Mouse (Mus musculus) G1E-ER4 (cell line): ENCODE results near the gene Tspan17. TPM values are rescaled to one million over a fixed set of nuclear protein-coding genes. Genes with fewer than 3 reads are reported as not detected.

Experiments used
- GATA1 ChIP-seq: IDR thresholded peaks from one replicate; pipeline ENCODE4 v1.8.0; 2012; ENCODE audit warnings: low read length, inconsistent platforms
- polyA plus RNA-seq: library from polyadenylated mRNA; stranded (reverse); fragments of >175 nt; gene quantifications from 2 replicates; pipeline ENCODE4 v1.2.3, GENCODE M21; 2012

Gene Tspan17
- polyA plus RNA-seq, 1 experiment, result 0.14 TPM

DNA sequence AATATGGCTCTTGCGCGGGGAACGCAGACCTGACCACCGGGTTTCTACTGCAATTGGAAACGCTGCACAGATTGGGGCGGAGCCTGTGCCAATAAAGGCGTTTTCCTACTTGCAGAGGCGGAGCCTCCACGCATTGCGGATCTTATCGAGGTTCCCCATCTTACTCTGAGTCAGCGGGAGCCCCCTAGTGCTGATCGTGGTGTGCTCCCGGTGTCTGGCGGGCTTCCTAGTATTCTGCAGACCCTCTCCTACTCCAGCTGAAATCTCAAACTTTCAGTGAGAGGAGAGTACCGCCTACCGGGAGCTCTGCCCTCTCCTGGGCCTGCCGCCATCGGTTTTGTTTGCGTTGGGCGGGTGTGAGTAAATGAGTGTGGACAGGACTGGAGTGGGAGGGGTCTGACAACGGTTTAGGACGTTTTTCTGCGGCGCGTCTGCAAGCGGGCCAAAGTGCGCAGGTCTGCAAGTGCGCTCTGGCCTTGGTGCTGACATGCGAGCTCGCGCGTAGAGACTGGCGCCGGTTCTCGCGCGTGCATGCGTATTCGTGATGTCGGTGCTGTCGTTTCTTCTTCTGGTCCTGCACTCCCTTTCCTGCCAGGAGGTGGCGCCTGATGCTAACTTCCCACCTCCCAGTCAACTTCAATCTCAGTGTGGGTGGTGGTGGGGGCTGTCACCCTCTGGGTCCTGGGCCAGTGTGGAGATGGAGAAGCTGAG is 31.0 kb upstream of the Tspan17 start:
- no peak for TF ChIP-seq GATA1

DNA sequence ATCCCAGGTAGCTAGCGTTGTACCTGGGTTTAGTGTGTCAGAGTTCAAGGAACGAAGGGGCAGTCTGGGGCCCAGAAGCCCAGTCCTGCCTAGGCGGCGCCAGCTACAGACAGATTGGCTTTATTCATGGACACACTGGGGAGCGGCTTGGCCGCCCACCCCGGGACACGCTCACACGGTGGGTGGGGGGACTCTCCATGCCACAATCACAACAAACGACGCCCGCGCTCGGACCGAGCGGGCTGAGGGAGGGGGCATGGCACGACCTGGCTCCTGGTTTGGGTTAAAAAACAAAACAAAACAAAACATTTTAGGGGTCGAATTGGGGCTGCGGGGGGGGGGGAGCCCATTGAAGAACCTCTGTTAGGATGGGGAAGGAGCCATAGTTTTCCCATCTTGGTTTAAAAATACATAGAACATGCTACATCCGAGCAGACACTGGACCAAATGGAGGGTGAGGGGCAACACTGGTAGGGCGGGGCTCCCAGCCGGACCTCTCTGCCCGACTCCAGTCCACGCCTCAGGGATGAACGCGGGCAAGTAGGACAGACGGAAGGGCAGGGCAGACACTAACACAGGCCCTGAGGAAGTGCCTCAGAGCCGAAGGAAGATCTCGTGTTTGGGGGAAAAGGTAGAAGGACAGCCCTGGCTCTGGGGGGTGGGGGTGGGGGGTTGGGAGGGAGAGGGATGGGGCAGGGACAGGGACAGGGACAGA is 30.3 kb upstream of the Tspan17 start:
- no peak for TF ChIP-seq GATA1

GRCm38 (mm10) chr13:54759496-54759895 is 29.7 kb upstream of the Tspan17 start:
- no peak for TF ChIP-seq GATA1

DNA sequence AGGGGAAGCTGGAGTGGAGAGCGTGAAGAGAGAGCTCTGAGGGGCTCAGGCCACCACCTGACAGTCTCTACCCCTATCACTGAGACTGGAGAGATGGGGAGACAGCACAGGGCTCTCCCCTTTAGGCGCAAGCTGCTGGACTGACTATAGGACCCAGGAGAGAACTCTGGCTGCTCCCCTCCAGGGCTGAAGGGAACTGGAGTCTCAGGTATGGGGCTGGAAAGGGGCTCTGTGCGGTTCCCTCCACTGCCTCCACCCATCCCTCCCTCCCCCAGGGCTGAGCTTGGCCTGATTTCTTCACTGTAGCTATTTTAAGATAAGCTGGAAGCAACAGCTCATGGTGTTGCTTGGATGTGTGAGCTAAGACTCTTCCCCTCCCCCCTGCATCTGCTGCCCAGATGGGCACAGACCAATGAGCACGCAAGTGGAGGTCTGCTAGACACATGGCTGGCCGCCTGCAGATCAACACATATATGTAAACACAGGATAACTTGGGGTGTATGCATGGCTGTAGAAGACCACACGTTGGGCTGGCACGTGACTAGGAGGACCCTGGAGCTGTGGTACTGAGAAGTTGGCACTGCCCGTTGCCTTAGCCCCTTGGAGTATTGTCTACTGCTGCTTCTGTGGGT is 28.9 kb upstream of the Tspan17 start:
- no peak for TF ChIP-seq GATA1

DNA sequence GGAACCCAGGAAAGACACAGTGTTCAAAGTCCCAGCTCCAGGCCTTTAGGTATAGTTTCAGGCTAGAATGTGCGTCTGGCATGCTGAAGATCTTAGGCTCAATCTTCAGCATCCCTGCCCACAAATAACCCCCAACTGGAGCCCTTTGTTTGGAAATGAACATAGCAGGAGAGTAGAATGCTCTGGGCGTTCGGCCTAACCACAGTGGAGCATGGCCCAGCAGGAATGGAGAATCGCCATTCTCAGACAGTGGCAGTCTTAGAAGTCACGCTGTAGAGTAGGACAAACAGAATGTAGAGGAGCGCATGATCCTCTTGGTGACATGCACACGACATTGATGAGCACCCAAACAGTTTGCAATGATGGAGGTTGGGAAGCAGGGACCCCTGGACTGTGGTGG is 28.3 kb upstream of the Tspan17 start:
- TF ChIP-seq GATA1, result no peak

GRCm38 (mm10) chr13:54765281-54766191 is 23.6 kb upstream of the Tspan17 start:
- TF ChIP-seq GATA1, result no peak

- TF ChIP-seq GATA1, result no peak
Observed at GRCm38 (mm10) chr13:54766192-54766768, 22.9 kb upstream of the Tspan17 start, which contains the start of gene Sncb. Gene Sncb (minus strand): TSS chr13:54766595.

- no peak for TF ChIP-seq GATA1
Observed at GRCm38 (mm10) chr13:54767012-54767411, 22.2 kb upstream of the Tspan17 start.

DNA sequence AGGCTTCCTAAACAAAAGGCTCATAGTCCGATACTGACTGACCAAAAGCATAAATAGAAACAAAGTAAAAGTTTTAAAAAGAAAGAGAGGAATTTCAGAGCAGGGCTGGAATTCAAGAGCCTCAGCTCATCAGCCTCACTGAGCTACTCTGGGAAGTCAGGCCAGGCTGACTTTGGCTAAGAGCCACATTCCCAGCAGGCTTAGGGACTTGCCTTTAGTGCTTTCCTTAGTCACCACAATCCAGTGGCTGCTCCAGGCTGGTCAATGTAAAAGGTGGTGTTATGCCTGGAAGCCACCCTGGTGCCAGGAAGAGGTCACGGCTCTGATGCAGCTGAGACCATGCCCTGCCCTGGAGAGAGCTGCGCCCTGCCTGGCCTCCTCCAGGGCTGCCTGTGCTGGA is 8.6 kb upstream of the Tspan17 start:
- no peak for TF ChIP-seq GATA1

DNA sequence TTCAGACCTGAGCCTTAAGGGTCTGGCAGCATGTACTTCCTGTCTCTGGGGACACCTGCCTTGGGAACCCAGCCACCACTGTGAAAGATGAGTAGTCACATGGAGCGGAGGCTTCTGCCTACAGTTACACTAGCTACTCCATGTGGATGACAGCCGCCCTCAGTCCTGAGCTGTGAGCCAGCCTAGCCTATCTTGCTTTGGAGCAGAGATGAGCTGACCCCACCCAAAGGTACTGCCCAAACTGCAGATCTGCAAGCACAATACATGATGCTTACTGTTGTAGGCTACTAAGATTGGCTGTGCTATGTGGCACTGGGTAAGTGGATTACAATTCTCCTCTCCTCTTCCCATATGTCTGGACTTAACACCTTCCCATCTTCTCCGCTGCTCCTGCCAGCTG is 8.1 kb upstream of the Tspan17 start:
- no peak for TF ChIP-seq GATA1

DNA sequence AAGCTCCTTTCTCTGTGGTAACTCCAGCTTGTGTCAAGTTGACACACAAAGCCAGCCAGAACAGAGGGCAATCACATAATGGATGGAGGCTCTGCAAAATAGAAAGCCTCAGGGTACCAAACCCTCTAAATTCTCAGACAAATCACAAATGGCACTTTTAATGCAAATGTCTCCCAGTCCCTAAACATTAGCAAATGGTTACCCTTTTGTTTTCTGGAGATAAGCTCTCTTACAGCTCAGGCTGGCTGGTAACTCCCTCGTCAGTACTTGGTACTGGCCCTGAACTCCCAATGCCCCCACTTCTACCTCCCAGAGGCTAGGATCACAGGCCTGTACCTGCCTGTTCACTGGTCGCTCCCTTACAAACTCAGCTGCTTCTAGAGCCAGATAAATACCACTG is 5.9 kb upstream of the Tspan17 start:
- no peak for TF ChIP-seq GATA1

DNA sequence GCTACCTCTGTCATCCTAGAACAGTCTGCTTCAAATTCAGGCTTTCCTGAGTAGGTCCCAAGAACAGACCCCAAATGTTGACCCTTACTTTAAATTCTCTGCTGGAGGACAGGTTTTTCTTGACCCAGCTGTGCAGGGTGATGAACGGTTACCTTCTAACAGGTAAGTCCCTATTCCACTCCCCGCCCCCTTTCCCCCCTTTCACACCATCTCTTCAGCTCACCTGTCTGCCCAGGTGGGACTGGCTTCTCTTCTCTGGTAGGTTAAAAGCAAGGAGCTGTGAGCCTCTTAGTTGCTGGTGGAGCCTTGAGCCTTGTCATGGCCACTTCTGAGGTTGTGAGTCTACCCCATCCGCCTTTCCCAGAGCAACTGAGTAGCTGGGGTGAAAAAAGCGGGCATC is 5.5 kb upstream of the Tspan17 start, which contains the start of gene Eif4e1b:
TSS of gene Eif4e1b (plus strand) at position 301 of the 400 bp plus-strand sequence.
- no peak for TF ChIP-seq GATA1

DNA sequence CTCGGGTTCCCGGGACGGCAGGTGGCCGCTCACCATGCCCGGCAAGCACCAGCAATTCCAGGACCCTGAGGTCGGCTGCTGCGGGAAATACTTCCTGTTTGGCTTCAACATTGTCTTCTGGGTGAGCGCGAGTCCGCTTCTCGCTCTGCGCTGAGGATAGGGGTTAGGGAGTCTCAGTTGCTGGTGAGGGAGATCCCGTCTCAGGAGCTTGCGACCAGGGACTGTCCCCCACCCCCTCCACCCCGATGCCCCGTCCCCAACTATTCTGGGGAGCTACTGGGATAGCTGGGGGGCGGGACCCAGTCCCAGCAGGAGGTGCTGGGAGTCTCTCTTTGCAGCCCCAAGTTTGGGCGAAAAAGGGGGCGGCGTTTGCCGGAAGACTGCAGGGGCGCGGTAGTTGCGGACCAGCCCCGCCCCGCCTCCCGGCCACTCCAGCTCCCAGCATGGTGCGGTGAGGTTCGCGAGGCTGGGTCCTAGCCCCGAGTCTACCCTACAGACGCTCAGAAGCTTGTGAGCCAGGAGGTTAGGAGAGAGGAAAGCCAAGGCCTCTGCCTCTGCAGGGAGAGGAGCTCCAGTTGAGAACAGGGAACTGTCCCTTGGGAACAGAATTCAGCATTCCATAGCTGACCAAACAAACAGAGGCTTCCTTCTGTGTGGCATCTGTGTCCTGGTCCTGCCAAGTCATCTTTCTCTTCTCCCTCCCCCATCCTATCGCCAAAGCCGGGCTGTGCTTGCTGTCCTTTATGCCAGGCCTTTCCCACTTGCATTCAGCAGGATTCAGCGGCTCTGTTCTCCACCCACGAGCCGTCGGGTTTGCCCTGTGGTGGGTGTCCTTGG is 602 bp downstream of the Tspan17 start:
- no peak for TF ChIP-seq GATA1
